Mouse (Mus musculus) brain, embryonic 14.5 days (tissue): ENCODE results near the gene BC004004. TPM values are rescaled to one million over a fixed set of nuclear protein-coding genes. Genes with fewer than 3 reads are reported as not detected.
A peak's percentile ranks its signal among the peaks of the same experiment; 100 is the strongest.

Source experiments
- DNase-seq: peaks from one replicate; pipeline ENCODE4 v3.0.0-alpha.2; 2011; ENCODE audit warnings: low read depth
- CTCF ChIP-seq: fragments of 200-500 bp; IDR thresholded peaks from 2 replicates; pipeline ENCODE4 v1.5.1; 2012; ENCODE audit warnings: inconsistent platforms, mild to moderate bottlenecking, moderate library complexity, borderline replicate concordance; ENCODE audit not compliant: insufficient read depth, insufficient read length; ENCODE audit errors: extremely low read depth
- POLR2A ChIP-seq: fragments of 200-500 bp; IDR thresholded peaks from 2 replicates; pipeline ENCODE4 v1.6.1; 2012; ENCODE audit warnings: mild to moderate bottlenecking, inconsistent platforms, borderline replicate concordance; ENCODE audit not compliant: poor library complexity, insufficient read depth, insufficient read length, severe bottlenecking; ENCODE audit errors: extremely low read depth
- polyA plus RNA-seq: library from polyadenylated mRNA; depleted of rRNA; stranded (reverse); fragments of >200 nt; gene quantifications from 2 replicates; pipeline ENCODE4 v1.2.3, GENCODE M21; 2012

Gene BC004004
- polyA plus RNA-seq, 1 experiment: 80.8 TPM

GRCm38 (mm10) chr17:29301421-29301820 lies 32.8 kb downstream of the BC004004 start:
- no peak for TF ChIP-seq POLR2A
- no peak for TF ChIP-seq CTCF
- no peak for DNase-seq

DNA sequence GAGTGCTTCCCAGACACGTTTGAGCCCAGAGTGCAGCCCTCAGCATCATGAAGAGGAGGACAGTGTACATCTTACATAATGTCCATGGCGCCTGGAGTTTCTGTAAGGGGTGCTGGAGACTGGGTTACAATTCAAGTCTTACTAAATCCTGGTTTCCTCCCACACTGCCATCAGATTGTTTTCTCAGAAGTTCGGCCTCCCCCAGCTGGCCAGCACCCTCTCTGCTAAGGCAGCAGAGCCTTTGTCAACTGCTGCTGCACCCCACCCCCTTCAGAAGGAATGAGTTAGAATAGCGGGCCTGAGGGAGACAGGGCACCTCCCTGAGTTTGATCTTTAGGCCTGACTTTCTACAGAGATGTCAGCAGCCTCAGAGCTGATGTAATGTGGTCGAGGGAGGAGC lies 33.6 kb downstream of the BC004004 start:
- TF ChIP-seq POLR2A (no peak), CTCF (no peak)
- DNase-seq: no peak

GRCm38 (mm10) chr17:29303087-29303486 lies 34.5 kb downstream of the BC004004 start:
- peak; percentile 13 for DNase-seq
- TF ChIP-seq CTCF: peak; percentile 18; the same call in 1 of the 2 replicates
- no peak for TF ChIP-seq POLR2A

GRCm38 (mm10) chr17:29303856-29304255 lies 35.3 kb downstream of the BC004004 start:
- no peak for DNase-seq
- TF ChIP-seq CTCF (no peak), POLR2A (no peak)

DNA sequence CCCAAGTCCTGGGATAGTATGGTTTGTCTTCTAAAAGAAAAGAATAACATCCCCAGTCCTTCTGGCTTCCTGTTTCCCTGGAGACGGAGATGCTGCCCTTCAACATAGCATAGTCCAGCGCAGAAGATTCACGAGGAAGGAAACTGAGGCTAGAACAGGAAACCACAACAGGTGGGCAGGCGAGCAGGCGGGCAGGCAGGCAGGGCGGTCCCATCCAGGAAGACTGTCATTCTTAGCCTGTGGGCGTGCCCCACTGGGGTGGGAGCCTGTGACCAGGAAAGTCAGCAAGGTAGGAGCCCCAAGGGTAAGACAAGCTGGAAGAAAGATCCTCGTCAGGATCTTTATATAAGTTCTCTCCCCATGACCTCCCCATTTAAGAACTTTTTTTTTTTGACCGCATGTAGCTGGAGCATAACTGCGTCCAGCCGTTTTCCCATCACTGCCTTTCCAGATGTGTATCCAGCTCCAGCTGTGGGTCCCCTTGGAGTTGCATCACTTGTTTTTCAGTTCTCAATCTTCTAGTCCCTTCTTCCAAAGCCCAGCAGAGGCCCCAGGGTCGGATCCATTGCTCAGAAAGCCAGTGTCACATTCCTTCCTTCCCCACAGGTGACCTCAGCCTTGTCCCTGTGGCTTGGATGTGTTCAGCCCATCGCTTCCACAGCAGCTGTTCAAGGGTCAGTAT lies 35.9 kb downstream of the BC004004 start:
- TF ChIP-seq POLR2A (no peak), CTCF (no peak)
- DNase-seq: no peak

GRCm38 (mm10) chr17:29305058-29305806 lies 36.6 kb downstream of the BC004004 start:
- DNase-seq: no peak
- TF ChIP-seq POLR2A: no peak
- no peak for TF ChIP-seq CTCF

DNA sequence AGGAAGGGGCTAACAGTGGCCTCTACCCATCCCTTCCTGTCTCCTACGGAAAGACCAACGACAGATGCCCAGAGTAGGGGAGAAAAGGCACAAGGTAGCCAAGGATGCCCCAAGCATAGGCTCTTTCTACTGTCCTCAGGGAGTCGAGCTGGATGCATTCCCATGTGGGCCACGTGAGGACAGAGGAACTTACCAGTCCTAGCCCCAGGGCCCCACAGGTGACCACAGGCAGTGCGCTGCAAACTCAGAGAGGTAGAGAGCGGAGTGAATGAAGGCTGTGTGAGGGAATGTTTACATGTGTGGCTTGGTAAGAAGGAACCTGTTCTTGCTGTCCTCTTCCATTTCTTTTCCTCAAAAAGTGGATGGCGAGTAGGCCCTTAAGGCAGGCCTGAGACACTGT lies 37.3 kb downstream of the BC004004 start:
- TF ChIP-seq CTCF (no peak), POLR2A (no peak)
- no peak for DNase-seq

GRCm38 (mm10) chr17:29310056-29310623 lies 41.6 kb downstream of the BC004004 start:
- no peak for TF ChIP-seq CTCF
- no peak for TF ChIP-seq POLR2A
- peak; percentile 36 for DNase-seq

DNA sequence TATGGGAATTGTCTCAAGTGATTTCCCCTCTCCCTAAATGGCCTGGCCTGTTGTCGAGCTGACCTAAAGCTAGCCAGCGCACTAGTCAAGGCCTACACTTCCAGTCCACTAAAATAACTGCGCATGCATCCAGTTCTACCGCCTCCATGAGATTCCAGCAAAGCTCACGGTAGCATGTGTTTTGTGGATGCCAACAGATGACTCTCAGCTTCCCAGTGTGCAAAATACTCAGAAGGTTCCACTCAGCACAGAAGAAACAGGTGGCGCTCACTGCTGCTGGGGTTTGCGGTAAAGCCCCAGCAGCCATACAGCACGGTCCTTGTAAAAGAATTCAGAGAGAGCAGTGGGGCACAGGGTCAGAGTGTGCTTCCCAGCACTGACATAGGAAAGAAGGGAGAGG lies 43.0 kb downstream of the BC004004 start:
- peak; percentile 11 for DNase-seq
- TF ChIP-seq CTCF: no peak
- no peak for TF ChIP-seq POLR2A

DNA sequence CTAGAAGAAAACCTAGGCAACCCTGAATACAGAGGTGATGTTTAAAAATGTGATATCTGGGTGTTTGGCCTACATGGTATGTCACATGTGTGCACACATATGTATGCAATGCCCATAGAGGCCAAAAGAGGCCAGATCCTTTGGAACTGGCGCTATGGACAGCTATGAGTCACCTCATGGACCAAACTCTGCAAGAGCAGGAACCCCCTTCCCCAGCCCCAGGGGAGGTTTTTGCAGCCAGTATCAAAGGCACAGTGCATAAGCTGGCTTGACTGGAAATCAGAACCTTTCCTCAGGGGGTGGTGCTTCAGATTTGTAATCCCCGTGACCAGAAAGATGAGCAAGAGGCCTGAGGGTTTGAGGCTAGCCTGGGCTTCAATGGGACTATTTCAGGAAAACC lies 43.5 kb downstream of the BC004004 start:
- DNase-seq: no peak
- TF ChIP-seq CTCF: no peak
- TF ChIP-seq POLR2A: no peak

DNA sequence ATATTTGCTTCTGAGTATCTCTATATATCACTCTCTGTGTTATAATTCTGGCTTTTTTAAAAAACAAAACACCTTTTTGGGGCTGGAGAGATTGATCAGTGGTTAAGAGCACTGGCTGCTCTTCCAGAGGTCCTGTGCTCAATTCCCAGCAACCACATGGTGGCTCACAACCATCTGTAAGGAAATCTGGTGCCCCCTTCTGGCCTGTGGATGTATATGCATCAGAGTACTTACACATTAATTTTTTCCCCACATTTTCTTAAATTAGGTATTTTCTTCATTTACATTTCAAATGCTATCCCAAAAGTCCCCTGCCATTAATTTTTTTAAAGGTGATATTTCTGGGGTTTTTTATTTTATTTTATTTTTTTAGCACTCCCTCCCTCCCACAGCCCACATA lies 44.7 kb downstream of the BC004004 start:
- no peak for TF ChIP-seq POLR2A
- TF ChIP-seq CTCF: no peak

GRCm38 (mm10) chr17:29315672-29316465 lies 47.3 kb downstream of the BC004004 start:
- DNase-seq: no peak
- TF ChIP-seq CTCF: no peak
- TF ChIP-seq POLR2A: no peak

More for the DNA sequence above, 44.7 kb downstream of the BC004004 start:
- no peak for DNase-seq
